Mouse (Mus musculus) myocyte (in vitro differentiated cells): Measurements from ENCODE around the gene Gng2.

Experiments used
- MAX ChIP-seq: IDR thresholded peaks from one replicate; pipeline ENCODE4 v1.6.1; 2011; ENCODE audit warnings: low read depth, mild to moderate bottlenecking, control low read depth
- POLR2A ChIP-seq: IDR thresholded peaks from one replicate; pipeline ENCODE4 v1.6.1; 2011; ENCODE audit warnings: low read depth, mild to moderate bottlenecking, control low read depth, moderate library complexity; ENCODE audit not compliant: insufficient read length

DNA sequence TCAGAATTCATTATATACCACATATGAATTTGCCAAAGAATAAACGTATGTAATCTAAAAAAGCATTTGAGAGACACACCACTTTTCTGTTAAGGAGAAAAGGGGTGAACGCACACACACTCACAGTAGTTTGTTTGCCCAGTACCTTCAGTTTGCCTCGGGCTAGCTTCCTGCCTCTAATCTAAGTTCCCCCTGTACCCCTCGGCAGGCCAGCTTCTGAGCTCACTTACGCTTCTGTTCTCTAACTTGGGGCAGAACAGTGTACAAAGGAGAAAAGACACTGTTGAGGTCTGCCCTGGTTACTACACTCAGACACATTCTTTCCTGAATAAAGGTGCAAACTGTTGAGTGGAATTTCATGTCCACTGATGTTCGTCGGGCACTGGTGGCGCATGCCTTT, 51.1 kb downstream of the Gng2 start:
- TF ChIP-seq MAX = no peak
- no peak for TF ChIP-seq POLR2A
